Mouse (Mus musculus) spleen, adult 2 months (tissue): ENCODE measurements around the gene Map4k1. TPM values are rescaled to one million over a fixed set of nuclear protein-coding genes. Genes with fewer than 3 reads are reported as not detected.

Experiments
- DNase-seq, 2 experiments: peaks; one replicate each; pipeline versions ENCODE4 v3.0.0 to v3.0.0-alpha.2; 2012 to 2021; ENCODE audit warnings: low spot score in 2 of 2, low read depth in 1 of 2
- H3K27ac ChIP-seq: fragments of 200-500 bp; 2 replicates; pipeline ENCODE4 v1.5.1; 2012; ENCODE audit warnings: low read length, inconsistent platforms; ENCODE audit not compliant: insufficient read depth
- H3K27me3 ChIP-seq: fragments of 200-500 bp; 2 replicates; pipeline ENCODE4 v1.6.1; 2012; ENCODE audit warnings: mild to moderate bottlenecking, moderate library complexity, low read length, inconsistent platforms; ENCODE audit not compliant: control insufficient read depth, insufficient read depth
- H3K36me3 ChIP-seq: fragments of 200-500 bp; 2 replicates; pipeline ENCODE4 v1.6.1; 2012; ENCODE audit warnings: mild to moderate bottlenecking, low read length, inconsistent platforms; ENCODE audit not compliant: control insufficient read depth, insufficient read depth
- H3K4me1 ChIP-seq: fragments of 200-500 bp; 2 replicates; pipeline ENCODE4 v1.6.1; 2011; ENCODE audit warnings: inconsistent platforms; ENCODE audit not compliant: control insufficient read depth, insufficient read depth, insufficient read length
- H3K4me3 ChIP-seq: fragments of 200-500 bp; 2 replicates; pipeline ENCODE4 v1.5.1; 2011; ENCODE audit warnings: mild to moderate bottlenecking, inconsistent platforms; ENCODE audit not compliant: insufficient read depth, insufficient read length; ENCODE audit errors: extremely low read depth
- CTCF ChIP-seq: fragments of 200-500 bp; IDR thresholded peaks from 2 replicates; pipeline ENCODE4 v1.5.1; 2011; ENCODE audit warnings: mild to moderate bottlenecking, inconsistent platforms; ENCODE audit not compliant: insufficient read depth, insufficient read length, insufficient replicate concordance; ENCODE audit errors: extremely low read depth
- POLR2A ChIP-seq: fragments of 200-500 bp; IDR thresholded peaks from 2 replicates; pipeline ENCODE4 v1.6.1; 2011; ENCODE audit warnings: low read depth, low read length, inconsistent platforms
- WGBS: fragments of 180-500 bp; shearing (Covaris S2); methylation state at CpG from one replicate; pipeline ENCODE4 v1.1.7; 2018; 5-methylcytosine and 5-hydroxymethylcytosine counted together
- polyA plus RNA-seq: library from polyadenylated mRNA; depleted of rRNA; stranded (reverse); fragments of >200 nt; gene quantifications from 2 replicates; pipeline ENCODE4 v1.2.3, GENCODE M21; 2012

Gene Map4k1
- polyA plus RNA-seq, 1 experiment: 174 TPM

- TF ChIP-seq CTCF (no peak), POLR2A (no peak)
- H3K27ac ChIP-seq: peak overlapping the region; percentile 34
- no peak for DNase-seq
- H3K36me3 ChIP-seq: peaks cover 5% of the 10 kb centered on the region; the same call in 1 of the 2 replicates
- WGBS: 90% methylated on average over 4 of the region's 4 CpGs
- no peaks in the 10 kb centered on the region for H3K27me3 ChIP-seq
- H3K4me1 ChIP-seq: peaks cover 7% of the 10 kb centered on the region
- H3K4me3 ChIP-seq: no peak overlapping the region
Measured at GRCm38 (mm10) chr7:28941129-28941528, 40.7 kb upstream of the Map4k1 start.

- Histone ChIP-seq H3K27ac (peak overlapping the region; percentile 34; the same call in 1 of the 2 replicates), H3K4me3 (no peak overlapping the region), H3K27me3 (no peaks in the 10 kb centered on the region), H3K4me1 (peaks cover 11% of the 10 kb centered on the region), H3K36me3 (peaks cover 5% of the 10 kb centered on the region; the same call in 1 of the 2 replicates)
- 80% methylated on average over 4 of the region's 4 CpGs for WGBS
- DNase-seq: no peak
- TF ChIP-seq CTCF (no peak), POLR2A (no peak)
Measured at GRCm38 (mm10) chr7:28941542-28941941, 40.3 kb upstream of the Map4k1 start.

GRCm38 (mm10) chr7:28943451-28944180, 38.2 kb upstream of the Map4k1 start:
- H3K4me3 ChIP-seq: no peak overlapping the region
- H3K36me3 ChIP-seq: peaks cover 5% of the 10 kb centered on the region; the same call in 1 of the 2 replicates
- peaks cover 16% of the 10 kb centered on the region for H3K4me1 ChIP-seq
- peak overlapping the region; percentile 17; the same call in 1 of the 2 replicates for H3K27ac ChIP-seq
- TF ChIP-seq CTCF: no peak
- TF ChIP-seq POLR2A: no peak
- 50% methylated on average over 5 of the region's 5 CpGs for WGBS
- no peak for DNase-seq
- no peaks in the 10 kb centered on the region for H3K27me3 ChIP-seq

GRCm38 (mm10) chr7:28944756-28945415, 37.0 kb upstream of the Map4k1 start:
- Histone ChIP-seq H3K4me1 (peaks cover 16% of the 10 kb centered on the region), H3K4me3 (no peak overlapping the region), H3K27ac (peak overlapping the region; percentile 39; the same call in 1 of the 2 replicates), H3K36me3 (0 out of 2 replicates have a peak, but pooled peaks cover 2% of the 10 kb centered on the region), H3K27me3 (no peaks in the 10 kb centered on the region)
- WGBS: 53% methylated on average over 6 of the region's 6 CpGs
- TF ChIP-seq CTCF: no peak
- no peak for TF ChIP-seq POLR2A
- DNase-seq: no peak

GRCm38 (mm10) chr7:28945416-28946270, 36.2 kb upstream of the Map4k1 start:
- TF ChIP-seq CTCF (no peak), POLR2A (no peak)
- no peak for DNase-seq
- peak overlapping the region; percentile 39 for H3K27ac ChIP-seq
- H3K4me1 ChIP-seq: peaks cover 16% of the 10 kb centered on the region
- H3K36me3 ChIP-seq: 0 out of 2 replicates have a peak, but pooled peaks cover 2% of the 10 kb centered on the region
- WGBS: 78% methylated on average over 10 of the region's 10 CpGs
- H3K4me3 ChIP-seq: no peak overlapping the region
- no peaks in the 10 kb centered on the region for H3K27me3 ChIP-seq

- no peak for DNase-seq
- TF ChIP-seq CTCF: no peak
- TF ChIP-seq POLR2A: no peak
- 20% methylated on average over 1 of the region's 1 CpGs for WGBS
- H3K27ac ChIP-seq: peak overlapping the region; percentile 10
- no peak overlapping the region for H3K4me3 ChIP-seq
- no peaks in the 10 kb centered on the region for H3K27me3 ChIP-seq
- peaks cover 16% of the 10 kb centered on the region for H3K4me1 ChIP-seq
- 0 out of 2 replicates have a peak, but pooled peaks cover 2% of the 10 kb centered on the region for H3K36me3 ChIP-seq
Measured at GRCm38 (mm10) chr7:28946271-28946610, 35.6 kb upstream of the Map4k1 start.
